9 mouse cellular contexts compared by ENCODE assay signal in the genomic region with DNA sequence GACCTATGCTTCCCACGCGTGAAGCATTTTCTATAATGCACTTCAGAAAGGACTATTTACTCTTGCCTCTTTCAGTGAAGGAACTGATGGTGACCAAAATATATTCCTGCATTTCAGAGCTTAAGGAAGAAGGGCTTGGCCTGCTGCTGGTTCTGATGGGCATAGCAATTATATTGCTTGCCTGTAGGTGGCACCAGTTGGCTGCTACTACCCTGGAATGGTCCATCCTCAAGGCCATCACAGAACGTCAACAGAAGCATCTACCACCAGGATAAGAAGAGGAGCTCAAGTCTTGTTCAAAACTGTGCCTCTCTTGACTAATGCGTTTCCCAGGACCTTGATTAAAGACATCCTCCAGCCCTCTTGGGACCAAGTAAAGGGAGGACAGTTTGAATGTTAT.
DNase-seq lines count a peak whose midpoint lies in the region; ATAC-seq lines count a peak whose summit lies in the region.
"Had no signal": no experiment of that assay in that cellular context is flagged by ENCODE, and none has a peak within 500 bp of the region (broad histone marks: within the 10 kb centered on the region; RNA-seq: fewer than 3 reads in every experiment).

No protein-coding gene starts in this region.

- no peak overlapping the region for H3K4me3 ChIP-seq in midbrain, embryonic 10.5 days
- H3K4me3 ChIP-seq in midbrain, embryonic 15.5 days: no peak overlapping the region
- H3K4me3 ChIP-seq: heart, embryonic 13.5 days had no signal

- H3K27me3 ChIP-seq in midbrain, embryonic 10.5 days (ENCODE audit: low read depth, poor library complexity, severe bottlenecking): no peaks in the 10 kb centered on the region
- no peaks in the 10 kb centered on the region for H3K27me3 ChIP-seq in midbrain, embryonic 15.5 days (replicated peaks)
- H3K27me3 ChIP-seq: heart, embryonic 13.5 days had no signal

- H3K4me1 ChIP-seq in midbrain, embryonic 10.5 days: peaks cover 8% of the 10 kb centered on the region; the same call in 1 of the 2 replicates
- peaks cover 10% of the 10 kb centered on the region for H3K4me1 ChIP-seq in midbrain, embryonic 15.5 days

- 45% methylated on average over 4 of the region's 4 CpGs for WGBS in midbrain, embryonic 10.5 days
- WGBS in midbrain, embryonic 15.5 days: 61% methylated on average over 4 of the region's 4 CpGs

- no peaks in the 10 kb centered on the region for H3K9me3 ChIP-seq in midbrain, embryonic 10.5 days (replicated peaks)
- no peaks in the 10 kb centered on the region for H3K9me3 ChIP-seq in midbrain, embryonic 15.5 days
- H3K9me3 ChIP-seq: heart, embryonic 13.5 days had no signal

- no peaks in the 10 kb centered on the region for H3K36me3 ChIP-seq in midbrain, embryonic 10.5 days
- H3K36me3 ChIP-seq in midbrain, embryonic 15.5 days (replicated peaks): no peaks in the 10 kb centered on the region
- H3K36me3 ChIP-seq: heart, embryonic 13.5 days had no signal

- ATAC-seq in frontal cortex, adult (ENCODE audit: low TSS enrichment): peak; percentile 84
- ATAC-seq in midbrain, embryonic 15.5 days (replicated peaks): no peak
- ATAC-seq in cerebellum, adult (ENCODE audit: insufficient number of reproducible peaks, low FRiP score, low TSS enrichment): 0 out of 2 replicates have a peak, but pooled peaks have one; percentile 62
- peak; percentile 86 for ATAC-seq in megakaryocyte-erythroid progenitor cell, adult 5-6 weeks (replicated peaks; ENCODE audit: low FRiP score, low TSS enrichment, poor library complexity, severe bottlenecking)

- no peak overlapping the region for H3K9ac ChIP-seq in midbrain, embryonic 15.5 days
- H3K9ac ChIP-seq: heart, embryonic 13.5 days had no signal

- H3K27ac ChIP-seq in midbrain, embryonic 10.5 days (replicated peaks): no peak overlapping the region
- H3K27ac ChIP-seq in midbrain, embryonic 15.5 days: no peak overlapping the region
- H3K27ac ChIP-seq: heart, embryonic 13.5 days had no signal

- H3K4me2 ChIP-seq in midbrain, embryonic 15.5 days: no peak overlapping the region
- H3K4me2 ChIP-seq: heart, embryonic 13.5 days had no signal

- DNase-seq in frontal cortex, postnatal 14 days (ENCODE audit: low spot score in 2 of 2): no peak
- DNase-seq in midbrain, embryonic 10.5 days (ENCODE audit: low spot score): peak; percentile 30
- peak; percentile 48 for DNase-seq in heart, postnatal 4 days
- DNase-seq in neural tube, embryonic 10.5 days (ENCODE audit: extremely low spot score, low spot score): no peak

Comparison
In these comparisons a context has a peak if more than half of its experiments do, and no peak if none do; other contexts are left out.
1. DNase-seq: peak in midbrain, embryonic 10.5 days (single experiment) and heart, postnatal 4 days (single experiment); none in frontal cortex, postnatal 14 days (0 of 2) and neural tube, embryonic 10.5 days (single experiment).